Comparison of ENCODE assay signal across 18 mouse cellular contexts in the genomic region with DNA sequence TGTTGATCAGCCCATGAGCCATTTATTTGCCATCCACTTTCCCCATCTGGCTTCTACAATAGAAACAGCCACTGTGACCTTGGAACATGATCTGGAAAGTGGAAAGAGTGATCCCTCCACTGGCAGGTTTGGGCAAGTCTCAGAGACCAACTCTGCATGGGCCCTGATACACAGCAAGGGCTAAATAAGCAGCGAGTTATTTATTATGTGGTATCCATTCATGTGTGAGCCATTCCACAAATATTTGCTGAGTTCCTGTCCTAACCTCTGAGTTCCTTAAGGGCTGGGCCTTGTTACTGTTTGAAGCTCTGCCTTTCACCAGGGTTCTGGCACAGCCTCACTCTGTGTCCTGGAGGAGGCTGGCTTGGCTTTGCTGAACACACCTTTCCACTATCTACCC. TPM values are rescaled to one million over a fixed set of nuclear protein-coding genes. Genes with fewer than 3 reads are reported as not detected.
DNase-seq lines count a peak whose midpoint lies in the region; ATAC-seq and TF ChIP-seq lines count a peak whose summit lies in the region.
"Had no signal": no experiment of that assay in that cellular context is flagged by ENCODE, and none has a peak within 500 bp of the region (broad histone marks: within the 10 kb centered on the region; RNA-seq: fewer than 3 reads in every experiment).

No protein-coding gene starts in this region.

- no peak for ATAC-seq in lung, embryonic 14.5 days (ENCODE audit: insufficient read depth)
- ATAC-seq in Patski: peak; percentile 85
- ATAC-seq in stomach, embryonic 16.5 days (ENCODE audit: insufficient read depth, low FRiP score): peak; percentile 44; the same call in 1 of the 2 replicates
- ATAC-seq: midbrain, embryonic 15.5 days had no signal

- no peaks in the 10 kb centered on the region; the same call in 1 of the 2 replicates for H3K4me1 ChIP-seq in lung, embryonic 14.5 days (ENCODE audit: insufficient read depth)
- H3K4me1 ChIP-seq in lung, adult 2 months (ENCODE audit: control insufficient read depth, insufficient read depth, low read length): peaks cover 4% of the 10 kb centered on the region
- H3K4me1 ChIP-seq in stomach, embryonic 16.5 days (ENCODE audit: control insufficient read depth, insufficient read depth, low read length): peaks cover 4% of the 10 kb centered on the region

- in situ Hi-C loops in Patski (cut with MboI; ENCODE audit: low pct_unique_long_range_greater_than_20kb): no loop called here

- H3K36me3 ChIP-seq in lung, embryonic 14.5 days (ENCODE audit: insufficient read depth): no peaks in the 10 kb centered on the region
- no peaks in the 10 kb centered on the region for H3K36me3 ChIP-seq in stomach, embryonic 16.5 days (ENCODE audit: control insufficient read depth, insufficient read depth, low read length)
- H3K36me3 ChIP-seq: embryonic facial prominence, embryonic 12.5 days; forebrain, embryonic 10.5 days; heart, embryonic 13.5 days; midbrain, embryonic 15.5 days; neural tube, embryonic 12.5 days had no signal

- H3K4me2 ChIP-seq in lung, embryonic 14.5 days: no peak overlapping the region
- H3K4me2 ChIP-seq in stomach, embryonic 16.5 days (ENCODE audit: low read depth, low read length): no peak overlapping the region
- H3K4me2 ChIP-seq: embryonic facial prominence, embryonic 12.5 days; heart, embryonic 13.5 days; midbrain, embryonic 15.5 days; neural tube, embryonic 12.5 days had no signal

- DNase-seq in lung, embryonic 14.5 days: peak; percentile 4
- DNase-seq in lung, adult 2 months: no peak
- peak; percentile 56 for DNase-seq in Patski (ENCODE audit: low read depth, low spot score)
- DNase-seq in kidney, postnatal 14 days: peak; percentile 63
- DNase-seq in left cerebral cortex, postnatal 14 days (ENCODE audit: low spot score in 2 of 2): no peak
- no peak for DNase-seq in right cerebral cortex, postnatal 10 days (ENCODE audit: low spot score in 2 of 2)
- DNase-seq: adrenal gland, adult 2 months; cerebellum, adult 18-20 months; right cerebral cortex, postnatal 25 days; thymus, adult 2 months had no signal

- POLR2A ChIA-PET in Patski (lab: Charles Lee): no interaction called here

- no peak overlapping the region for H3K27ac ChIP-seq in lung, embryonic 14.5 days (ENCODE audit: low read depth)
- peak overlapping the region; percentile 57 for H3K27ac ChIP-seq in stomach, embryonic 16.5 days (ENCODE audit: low read length)
- H3K27ac ChIP-seq: embryonic facial prominence, embryonic 12.5 days; forebrain, embryonic 10.5 days; heart, embryonic 13.5 days; layer of hippocampus, adult 2 months; left cerebral cortex, adult 2 months; midbrain, embryonic 15.5 days; neural tube, embryonic 12.5 days had no signal

- no peaks in the 10 kb centered on the region for H3K9me3 ChIP-seq in lung, embryonic 14.5 days (ENCODE audit: low read depth, low read length)
- no peaks in the 10 kb centered on the region for H3K9me3 ChIP-seq in stomach, embryonic 16.5 days (replicated peaks; ENCODE audit: control insufficient read depth, low read length)
- H3K9me3 ChIP-seq: embryonic facial prominence, embryonic 12.5 days; forebrain, embryonic 10.5 days; heart, embryonic 13.5 days; midbrain, embryonic 15.5 days; neural tube, embryonic 12.5 days had no signal

- TF ChIP-seq POLR2A in lung, adult 2 months (IDR thresholded peaks at IDR 0.05; ENCODE audit: borderline replicate concordance, extremely low read depth, low read depth, low read length): no peak

- no peak for TF ChIP-seq CTCF in lung, embryonic 14.5 days (IDR thresholded peaks at IDR 0.05; ENCODE audit: low read depth)
- TF ChIP-seq CTCF in lung, adult 2 months (IDR thresholded peaks at IDR 0.05; ENCODE audit: insufficient read depth, low read length): no peak
- no peak for TF ChIP-seq CTCF in Patski (IDR thresholded peaks at IDR 0.05)

- intact Hi-C loops in left cerebral cortex, postnatal 14 days (cut with DNase I): no loop called here

- CTCF ChIA-PET in Patski (lab: Charles Lee): interaction anchor here (1.1 to 1.2 kb wide), 2 partner anchors 10 to 25 kb away, joined by 4 to 5 read pairs; no protein-coding TSS in a partner anchor

- H3K27me3 ChIP-seq in lung, embryonic 14.5 days (ENCODE audit: insufficient read depth, low read length): no peaks in the 10 kb centered on the region
- H3K27me3 ChIP-seq in Patski: no peaks in the 10 kb centered on the region
- H3K27me3 ChIP-seq in stomach, embryonic 16.5 days (ENCODE audit: control insufficient read depth, insufficient read depth, low read length): no peaks in the 10 kb centered on the region
- H3K27me3 ChIP-seq: embryonic facial prominence, embryonic 12.5 days; midbrain, embryonic 15.5 days; neural tube, embryonic 12.5 days had no signal

- no peak overlapping the region for H3K4me3 ChIP-seq in lung, embryonic 14.5 days (ENCODE audit: low read depth, low read length)
- no peak overlapping the region for H3K4me3 ChIP-seq in lung, adult 2 months (replicated peaks; ENCODE audit: extremely low read depth, low read depth, low read length)
- no peak overlapping the region for H3K4me3 ChIP-seq in stomach, embryonic 16.5 days (replicated peaks; ENCODE audit: low read length)
- H3K4me3 ChIP-seq: embryonic facial prominence, embryonic 12.5 days; forebrain, embryonic 10.5 days; heart, embryonic 13.5 days; layer of hippocampus, adult 2 months; left cerebral cortex, adult 2 months; midbrain, embryonic 15.5 days; neural tube, embryonic 12.5 days had no signal

- 59% methylated on average over 1 of the region's 1 CpGs for WGBS in lung, embryonic 14.5 days
- WGBS in lung, adult 2 months: 39% methylated on average over 1 of the region's 1 CpGs
- WGBS in stomach, embryonic 16.5 days: 46% methylated on average over 1 of the region's 1 CpGs

- H3K9ac ChIP-seq in lung, embryonic 14.5 days: no peak overlapping the region
- H3K9ac ChIP-seq in stomach, embryonic 16.5 days (ENCODE audit: low read length): no peak overlapping the region
- H3K9ac ChIP-seq: embryonic facial prominence, embryonic 12.5 days; heart, embryonic 13.5 days; midbrain, embryonic 15.5 days; neural tube, embryonic 12.5 days had no signal

RNA-seq across cellular contexts. Expression of a gene that starts 4.1 kb away (rescaled TPM):
- polyA plus RNA-seq in lung, embryonic 14.5 days (2014; fragmentation: Nextera tagmentation; extraction: Ambion mirVana): 6.9 and 8.0 TPM in 2 replicates
- 16.1 and 20.2 TPM in 2 replicates for polyA plus RNA-seq in lung, adult 2 months (2012; rRNA removed)
- 19.0 TPM for polyA plus RNA-seq in Patski (2021)
- 7.3 and 7.9 TPM in 2 replicates for polyA plus RNA-seq in stomach, embryonic 16.5 days (2015; fragmentation: Nextera tagmentation; extraction: Ambion mirVana)
- 10 to 100 TPM; 14.9 to 16.3 TPM for total RNA-seq in left cerebral cortex, postnatal 14 days (2021)

RNA-seq across cellular contexts. Expression of a gene that starts 31.2 kb away (rescaled TPM):
- 6.6 and 8.3 TPM in 2 replicates for polyA plus RNA-seq in lung, embryonic 14.5 days (2014; fragmentation: Nextera tagmentation; extraction: Ambion mirVana)
- polyA plus RNA-seq in lung, adult 2 months (2012; rRNA removed): 6.9 and 21.0 TPM in 2 replicates
- polyA plus RNA-seq in Patski (2021): 9.7 TPM
- polyA plus RNA-seq in stomach, embryonic 16.5 days (2015; fragmentation: Nextera tagmentation; extraction: Ambion mirVana): 7.7 and 8.9 TPM in 2 replicates
- total RNA-seq in left cerebral cortex, postnatal 14 days (2021): 10 to 100 TPM; 18.8 to 26.1 TPM

RNA-seq across cellular contexts. Expression of a gene that starts 50.0 kb away (rescaled TPM):
- 7.0 and 8.0 TPM in 2 replicates for polyA plus RNA-seq in lung, embryonic 14.5 days (2014; fragmentation: Nextera tagmentation; extraction: Ambion mirVana)
- 8.7 and 10.9 TPM in 2 replicates for polyA plus RNA-seq in lung, adult 2 months (2012; rRNA removed)
- polyA plus RNA-seq in Patski (2021): 15.4 TPM
- 3.8 and 5.2 TPM in 2 replicates for polyA plus RNA-seq in stomach, embryonic 16.5 days (2015; fragmentation: Nextera tagmentation; extraction: Ambion mirVana)
- 10 to 100 TPM; 43.8 to 45.9 TPM for total RNA-seq in left cerebral cortex, postnatal 14 days (2021)

Comparison
In these comparisons a context has a peak if more than half of its experiments do, and no peak if none do; other contexts are left out.
1. DNase-seq: peak in lung, embryonic 14.5 days (single experiment), Patski (single experiment) and kidney, postnatal 14 days (single experiment); none in lung, adult 2 months (single experiment), left cerebral cortex, postnatal 14 days (0 of 2) and right cerebral cortex, postnatal 10 days (0 of 2).